Mouse (Mus musculus) MEL-GATA-1-ER (cell line): ENCODE data around the gene Arhgap45.

Source experiments
- DNase-seq: peaks from one replicate; pipeline ENCODE4 v3.0.0-alpha.2; 2012; ENCODE audit warnings: low read depth; ENCODE audit errors: extremely low read depth

The Arhgap45 gene

GRCm38 (mm10) chr10:80055891-80056290, 39.4 kb downstream of the Arhgap45 start:
- DNase-seq = no peak

- DNase-seq = no peak
Observed at GRCm38 (mm10) chr10:80056506-80056905, 40.1 kb downstream of the Arhgap45 start.

GRCm38 (mm10) chr10:80056976-80057682, 40.7 kb downstream of the Arhgap45 start:
- DNase-seq = no peak

GRCm38 (mm10) chr10:80057683-80058326, 41.4 kb downstream of the Arhgap45 start:
- DNase-seq = no peak

GRCm38 (mm10) chr10:80063104-80063503, 46.7 kb downstream of the Arhgap45 start:
- no peak for DNase-seq

GRCm38 (mm10) chr10:80063877-80064650, 47.6 kb downstream of the Arhgap45 start:
- no peak for DNase-seq

GRCm38 (mm10) chr10:80069251-80069650, 52.8 kb downstream of the Arhgap45 start:
- no peak for DNase-seq

- DNase-seq = no peak
Observed at GRCm38 (mm10) chr10:80069948-80070450, 53.5 kb downstream of the Arhgap45 start.

- DNase-seq = peak; percentile 87
Observed at GRCm38 (mm10) chr10:80070837-80071515, 54.5 kb downstream of the Arhgap45 start.

GRCm38 (mm10) chr10:80071516-80071900, 55.1 kb downstream of the Arhgap45 start:
- DNase-seq = no peak

GRCm38 (mm10) chr10:80072623-80073489, 56.4 kb downstream of the Arhgap45 start:
- no peak for DNase-seq

- DNase-seq = peak; percentile 78
Observed at GRCm38 (mm10) chr10:80074813-80075601, 58.6 kb downstream of the Arhgap45 start.

GRCm38 (mm10) chr10:80075924-80076323, 59.5 kb downstream of the Arhgap45 start:
- no peak for DNase-seq

GRCm38 (mm10) chr10:80076386-80076785, 59.9 kb downstream of the Arhgap45 start:
- no peak for DNase-seq

GRCm38 (mm10) chr10:80077312-80077711, 60.9 kb downstream of the Arhgap45 start:
- DNase-seq = no peak

GRCm38 (mm10) chr10:80078366-80078765, 61.9 kb downstream of the Arhgap45 start:
- DNase-seq = no peak

GRCm38 (mm10) chr10:80080396-80081070, 64.1 kb downstream of the Arhgap45 start:
- no peak for DNase-seq
